Mouse (Mus musculus) limb, embryonic 14.5 days (tissue): ENCODE results near the gene Ube2a. TPM values are rescaled to one million over a fixed set of nuclear protein-coding genes. Genes with fewer than 3 reads are reported as not detected.
"Not testable (repeated sequence)": the region's sequence is repeated elsewhere in the genome, so short reads cannot be mapped to it uniquely, and the experiment has no call there.

ENCODE experiments used
- ATAC-seq: fragments of 200-750 bp; cut with Nextera tagmentation; 2 replicates; pipeline ENCODE4 v1.8.0; 2017; ENCODE audit warnings: low read depth, moderate number of reproducible peaks, moderate TSS enrichment; ENCODE audit not compliant: low FRiP score
- DNase-seq: peaks from one replicate; pipeline ENCODE4 v3.0.0-alpha.2; 2015; ENCODE audit warnings: low spot score
- H3K27ac ChIP-seq: fragments of 300-500 bp; sonication (generic); replicated peaks from 2 replicates; pipeline ENCODE4 v1.5.1; 2014; ENCODE audit warnings: low read depth, mild to moderate bottlenecking, low read length, moderate library complexity, mixed read lengths
- H3K27me3 ChIP-seq: fragments of 300-500 bp; sonication (generic); 2 replicates; pipeline ENCODE4 v1.6.1; 2014; ENCODE audit warnings: low read length, mixed read lengths; ENCODE audit not compliant: control insufficient read depth, insufficient read depth
- H3K36me3 ChIP-seq: fragments of 300-500 bp; sonication (generic); 2 replicates; pipeline ENCODE4 v1.6.1; 2014; ENCODE audit warnings: mild to moderate bottlenecking, low read length, moderate library complexity, mixed read lengths; ENCODE audit not compliant: control insufficient read depth, insufficient read depth
- H3K4me1 ChIP-seq: fragments of 300-500 bp; sonication (generic); 2 replicates; pipeline ENCODE4 v1.6.1; 2014; ENCODE audit warnings: antibody characterized with exemption, low read length, mixed read lengths; ENCODE audit not compliant: control insufficient read depth, insufficient read depth
- H3K4me2 ChIP-seq: fragments of 300-500 bp; sonication (generic); replicated peaks from 2 replicates; pipeline ENCODE4 v1.6.1; 2014; ENCODE audit warnings: low read depth, mild to moderate bottlenecking, low read length, moderate library complexity; ENCODE audit not compliant: severe bottlenecking
- H3K4me3 ChIP-seq: fragments of 300-500 bp; sonication (generic); replicated peaks from 2 replicates; pipeline ENCODE4 v1.5.1; 2014; ENCODE audit warnings: low read length
- H3K9ac ChIP-seq: fragments of 300-500 bp; sonication (generic); 2 replicates; pipeline ENCODE4 v1.6.1; 2014; ENCODE audit warnings: mild to moderate bottlenecking, low read depth, low read length, moderate library complexity; ENCODE audit not compliant: severe bottlenecking
- H3K9me3 ChIP-seq: fragments of 300-500 bp; sonication (generic); 2 replicates; pipeline ENCODE4 v1.6.1; 2016; ENCODE audit warnings: low read length; ENCODE audit not compliant: control insufficient read depth
- POLR2A ChIP-seq: fragments of 200-500 bp; IDR thresholded peaks from 2 replicates; pipeline ENCODE4 v1.8.0; 2012; ENCODE audit warnings: inconsistent platforms, mild to moderate bottlenecking, moderate library complexity, borderline replicate concordance; ENCODE audit not compliant: insufficient read depth, insufficient read length; ENCODE audit errors: extremely low read depth
- WGBS: fragments of 180-500 bp; shearing (Covaris S2); extraction: QIAGEN DNeasy Blood & Tissue Kit; methylation state at CpG from one replicate; pipeline ENCODE4 v1.1.7; 2014; 5-methylcytosine and 5-hydroxymethylcytosine counted together
- polyA plus RNA-seq, 2 experiments: library from polyadenylated mRNA; depleted of rRNA in 1 of 2; stranded (reverse) in 1 of 2; unstranded in 1 of 2; fragments of >200 nt; fragmentation: Nextera tagmentation in 1 of 2; extraction: Ambion mirVana in 1 of 2; gene quantifications; 2 replicates each; pipeline versions ENCODE4 v1.2.1 to v1.2.3; 2012 to 2014

Ube2a gene
- polyA plus RNA-seq, 2 experiments = 44.2 to 133 TPM

DNA sequence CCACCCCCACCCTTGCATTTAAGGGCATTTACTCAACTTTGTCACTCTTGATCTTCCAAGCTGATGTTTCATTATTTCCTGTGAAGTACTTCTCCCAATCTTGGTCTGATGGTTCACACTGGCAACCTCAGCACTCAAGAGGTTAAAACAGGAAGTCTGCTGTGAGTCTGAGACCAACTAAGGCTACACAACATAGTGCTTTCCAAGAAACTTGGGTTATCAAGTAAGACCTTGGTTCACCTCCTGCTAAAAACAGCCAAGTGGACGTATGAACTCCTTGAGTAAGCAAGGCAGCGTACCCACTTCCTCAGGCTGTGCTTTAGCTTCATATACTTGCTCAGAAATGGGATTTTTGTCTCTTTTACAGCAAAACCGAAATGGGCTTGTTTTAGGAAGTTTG lies 3.3 kb upstream of the Ube2a start:
- H3K4me3 ChIP-seq = no peak overlapping the region
- TF ChIP-seq POLR2A = no peak
- H3K9me3 ChIP-seq = no peaks in the 10 kb centered on the region
- H3K27ac ChIP-seq = no peak overlapping the region
- DNase-seq (no peak), ATAC-seq (no peak)
- H3K27me3 ChIP-seq = no peaks in the 10 kb centered on the region
- no peaks in the 10 kb centered on the region for H3K36me3 ChIP-seq
- H3K4me1 ChIP-seq = peaks cover 2% of the 10 kb centered on the region; the same call in 1 of the 2 replicates
- 80% methylated on average over 3 of the region's 3 CpGs for whole genome bisulfite sequencing
- no peak overlapping the region for H3K9ac ChIP-seq
- H3K4me2 ChIP-seq = no peak overlapping the region

GRCm38 (mm10) chrX:36874178-36874696 lies 537 bp downstream of the Ube2a start:
- peaks cover 3% of the 10 kb centered on the region; the same call in 1 of the 2 replicates for H3K4me1 ChIP-seq
- H3K27me3 ChIP-seq = no peaks in the 10 kb centered on the region
- no peaks in the 10 kb centered on the region for H3K36me3 ChIP-seq
- H3K4me3 ChIP-seq = peak overlapping the region; percentile 66
- WGBS = 23% methylated on average over 41 of the region's 57 CpGs
- TF ChIP-seq POLR2A = peak; percentile 80; the same call in 1 of the 2 replicates
- peak overlapping the region; percentile 79 for H3K27ac ChIP-seq
- ATAC-seq = peak; percentile 98
- no peaks in the 10 kb centered on the region for H3K9me3 ChIP-seq
- peak overlapping the region; percentile 69 for H3K9ac ChIP-seq
- peak overlapping the region; percentile 47 for H3K4me2 ChIP-seq
- DNase-seq = peak; percentile 86

- peak overlapping the region; percentile 69 for H3K9ac ChIP-seq
- DNase-seq = peak; percentile 5
- H3K4me2 ChIP-seq = peak overlapping the region; percentile 47
- H3K9me3 ChIP-seq = no peaks in the 10 kb centered on the region
- H3K4me1 ChIP-seq = peaks cover 3% of the 10 kb centered on the region; the same call in 1 of the 2 replicates
- peak overlapping the region; percentile 79 for H3K27ac ChIP-seq
- WGBS = 11% methylated on average over 15 of the region's 36 CpGs
- TF ChIP-seq POLR2A = no peak
- ATAC-seq = no peak
- H3K27me3 ChIP-seq = no peaks in the 10 kb centered on the region
- H3K4me3 ChIP-seq = peak overlapping the region; percentile 66
- H3K36me3 ChIP-seq = no peaks in the 10 kb centered on the region
Measured at GRCm38 (mm10) chrX:36874704-36875128, 1.0 kb downstream of the Ube2a start.

GRCm38 (mm10) chrX:36884719-36885118 lies 11.0 kb downstream of the Ube2a start:
- 81% methylated on average over 1 of the region's 1 CpGs for WGBS
- ATAC-seq = no peak
- peaks cover 14% of the 10 kb centered on the region; the same call in 1 of the 2 replicates for H3K36me3 ChIP-seq

GRCm38 (mm10) chrX:36898931-36899330 lies 25.2 kb downstream of the Ube2a start:
- not testable (repeated sequence) for H3K27ac ChIP-seq, H3K27me3 ChIP-seq, ATAC-seq, H3K9me3 ChIP-seq, H3K4me3 ChIP-seq, DNase-seq, H3K9ac ChIP-seq, H3K36me3 ChIP-seq, H3K4me1 ChIP-seq, H3K4me2 ChIP-seq
- WGBS = 41% methylated on average over 1 of the region's 1 CpGs

More at GRCm38 (mm10) chrX:36884719-36885118, 11.0 kb downstream of the Ube2a start:
- H3K9ac ChIP-seq = no peak overlapping the region
- TF ChIP-seq POLR2A = no peak
- H3K9me3 ChIP-seq = no peaks in the 10 kb centered on the region
- H3K4me3 ChIP-seq = no peak overlapping the region
- H3K27me3 ChIP-seq = no peaks in the 10 kb centered on the region
- H3K4me1 ChIP-seq = no peaks in the 10 kb centered on the region
- no peak overlapping the region for H3K27ac ChIP-seq
- no peak overlapping the region for H3K4me2 ChIP-seq
- DNase-seq = no peak

GRCm38 (mm10) chrX:36901655-36902054 lies 28.0 kb downstream of the Ube2a start:
- DNase-seq = no peak
- H3K27ac ChIP-seq = no peak overlapping the region
- 30% methylated on average over 3 of the region's 3 CpGs for WGBS
- peak overlapping the region; percentile 62 for H3K4me2 ChIP-seq
- H3K9ac ChIP-seq = no peak overlapping the region
- peak overlapping the region; percentile 49 for H3K4me3 ChIP-seq
- no peak for TF ChIP-seq POLR2A
- no peaks in the 10 kb centered on the region for H3K4me1 ChIP-seq
- ATAC-seq = no peak
- H3K36me3 ChIP-seq = no peaks in the 10 kb centered on the region
- no peaks in the 10 kb centered on the region for H3K9me3 ChIP-seq
- no peaks in the 10 kb centered on the region for H3K27me3 ChIP-seq
